Mouse (Mus musculus): ENCODE measurements around the gene Babam1.

Gene Babam1

DNA sequence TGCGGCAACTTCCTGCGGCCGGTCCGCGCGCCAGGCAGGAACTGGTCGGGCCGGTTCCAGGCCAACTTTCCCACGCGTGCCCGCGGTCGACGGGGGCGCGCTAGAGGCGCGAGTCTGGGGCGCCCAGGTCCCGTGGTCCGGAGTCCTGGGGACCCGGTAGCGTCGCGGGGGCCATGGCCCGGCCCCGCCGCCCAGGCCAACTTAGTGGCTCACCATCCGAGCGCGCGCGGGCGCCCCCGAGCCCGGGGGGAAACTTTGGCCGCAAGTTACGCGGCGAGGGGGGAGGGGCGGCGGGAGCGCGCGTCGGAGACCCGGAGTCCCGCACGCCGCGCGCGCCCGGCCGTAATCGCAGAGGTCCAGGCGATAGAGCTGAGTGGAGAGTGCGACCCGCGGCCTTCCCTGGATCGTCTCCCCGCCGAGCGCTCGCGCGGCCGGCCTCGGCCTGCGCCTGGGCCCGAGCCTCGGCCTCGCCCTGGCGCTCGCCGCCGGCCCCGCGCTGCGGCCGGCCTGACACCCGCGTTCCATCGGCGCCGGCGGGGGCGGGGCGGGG lies 15.2 kb upstream of the Babam1 start, which contains the start of gene Nr2f6:
Gene Nr2f6 (minus strand): TSS at position 540 of the 550 bp plus-strand sequence.
- no peak for DNase-seq (ENCODE audit: low read depth, low spot score)

DNA sequence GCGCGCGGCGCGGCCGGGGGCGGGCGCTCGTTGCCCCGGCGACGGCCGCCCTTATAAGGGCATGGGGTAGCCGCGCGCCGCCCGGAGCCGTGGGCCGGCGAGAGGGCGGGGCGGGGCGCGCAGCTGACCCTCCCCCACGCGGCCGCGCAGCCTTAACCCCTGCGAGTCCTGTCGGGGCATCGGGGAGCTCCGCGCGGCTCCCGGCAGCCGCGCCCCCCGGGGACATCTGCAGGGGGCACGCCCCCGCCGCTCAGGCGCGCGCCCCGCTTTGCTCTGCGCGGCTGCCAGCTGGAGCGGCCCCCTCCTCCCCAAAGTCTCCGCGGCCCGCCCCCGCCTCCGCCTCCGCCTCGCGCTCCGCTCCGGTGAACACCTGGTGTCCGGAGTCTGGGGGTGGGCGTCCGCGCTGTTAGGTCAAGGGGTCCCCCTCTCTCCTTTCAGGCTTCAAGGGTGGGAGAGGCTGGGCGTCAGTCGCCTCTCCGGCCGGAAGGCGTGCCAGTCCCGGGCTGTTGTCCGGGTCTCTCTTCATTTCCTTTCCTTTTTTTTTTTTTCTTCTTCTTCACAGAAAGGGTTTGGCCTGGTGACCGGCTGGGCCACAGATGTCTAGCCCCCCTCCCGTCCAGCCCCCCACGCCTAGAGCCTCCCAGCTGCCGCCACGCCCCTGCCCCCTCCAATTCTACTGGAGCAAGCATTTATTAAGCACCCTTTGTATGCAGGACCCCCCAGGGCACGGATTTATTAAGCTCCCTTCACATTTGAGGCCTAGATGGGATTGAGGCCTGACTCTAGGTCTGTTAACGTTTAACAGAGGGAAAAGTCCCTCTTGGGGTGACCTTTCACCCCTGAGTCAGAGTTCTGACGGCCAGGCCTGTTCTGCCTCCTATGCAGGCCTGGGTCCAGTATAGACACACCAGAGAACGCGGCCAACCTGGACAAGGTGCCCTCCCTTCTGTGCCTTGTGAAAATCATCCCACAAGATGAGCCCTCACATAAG lies 14.4 kb upstream of the Babam1 start:
- DNase-seq (ENCODE audit: low read depth, low spot score) = no peak

DNA sequence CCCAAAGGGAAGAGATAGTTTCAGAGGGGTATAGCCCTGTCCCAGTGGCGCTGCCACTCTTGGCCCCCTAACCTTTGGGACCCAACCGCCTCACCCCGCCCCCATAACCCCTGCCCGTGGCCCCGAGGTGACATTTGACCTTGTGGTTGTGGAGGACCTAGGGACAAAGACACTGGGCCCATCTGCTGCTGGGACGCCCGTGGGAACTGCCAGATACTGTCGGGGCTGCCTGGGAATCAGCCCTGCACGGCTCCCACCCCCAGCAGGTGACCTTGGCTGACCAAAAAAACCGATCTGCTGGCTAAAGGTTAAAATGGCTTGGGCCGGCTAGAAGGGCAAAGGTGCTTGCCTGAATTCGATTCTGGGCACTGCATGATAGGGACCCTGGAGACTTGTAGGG lies 13.3 kb upstream of the Babam1 start:
- DNase-seq (ENCODE audit: low read depth, low spot score) = no peak

DNA sequence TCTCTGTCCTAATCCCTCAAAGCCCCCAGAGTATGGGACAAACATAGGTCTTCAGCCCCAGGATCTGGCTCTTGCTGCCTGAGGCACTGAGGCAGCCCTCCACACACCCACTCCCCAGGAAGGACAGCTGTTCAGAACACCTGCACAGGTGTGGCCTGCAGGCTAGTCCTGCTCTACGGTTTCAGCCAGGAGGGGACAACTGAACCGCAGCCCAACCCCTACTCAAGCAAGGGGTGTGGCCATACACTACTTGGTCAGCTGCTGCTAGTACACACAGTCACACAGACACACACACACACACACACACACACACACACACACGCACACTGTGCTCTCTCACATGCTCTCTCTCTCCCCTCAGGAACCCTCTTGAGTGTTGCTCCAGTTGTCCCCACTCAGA lies 12.8 kb upstream of the Babam1 start:
- DNase-seq (ENCODE audit: low read depth, low spot score) = no peak

DNA sequence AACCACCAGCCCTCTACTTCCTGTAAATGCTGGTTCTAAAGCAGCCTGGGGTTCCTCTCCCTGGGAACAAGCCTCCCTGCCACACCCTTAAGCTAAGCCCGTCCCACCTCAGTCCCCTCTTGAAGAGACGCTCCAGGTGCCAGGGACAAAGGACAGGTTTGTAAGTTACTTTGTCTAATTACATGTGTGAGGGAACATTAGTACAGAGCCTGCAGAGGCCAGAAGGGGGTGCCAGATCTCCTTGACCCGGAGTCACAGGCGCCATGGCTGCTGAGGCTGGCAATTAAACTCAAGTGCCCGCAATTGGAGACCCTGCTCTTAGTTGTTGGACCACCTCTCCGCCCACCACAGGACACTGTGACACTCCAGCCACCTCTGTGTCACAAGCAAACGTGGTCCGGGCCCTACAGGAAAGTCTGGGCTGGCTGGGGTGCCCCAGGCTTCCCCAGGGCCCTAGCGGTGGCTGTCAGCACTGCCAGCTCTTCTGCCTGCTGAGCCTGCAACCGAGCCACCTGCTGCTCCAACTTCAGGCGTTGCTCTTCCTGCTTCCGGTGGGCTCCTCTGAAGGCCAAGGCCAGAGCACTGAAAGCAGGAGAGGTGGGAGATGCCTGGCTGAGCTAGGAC lies 11.3 kb upstream of the Babam1 start:
- DNase-seq (ENCODE audit: low read depth, low spot score) = peak; percentile 76

DNA sequence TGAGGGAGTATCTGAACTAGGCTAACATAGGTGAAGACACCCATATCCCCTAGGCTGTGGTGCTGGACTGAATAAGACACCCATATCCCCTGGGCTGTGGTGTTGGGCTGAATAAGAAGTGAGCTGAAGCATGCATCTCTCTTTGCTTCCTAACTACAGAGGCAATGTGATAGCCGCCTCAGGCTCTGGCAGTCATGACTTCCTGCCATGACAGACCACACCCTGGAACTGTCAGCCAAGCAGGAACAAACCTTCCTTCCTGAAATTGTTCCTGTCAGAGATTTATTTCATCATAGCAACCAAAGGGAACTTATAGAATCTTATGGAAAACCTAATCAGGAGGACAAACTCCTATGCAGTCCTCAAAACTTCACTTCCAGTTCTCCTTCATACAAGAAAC lies 8.4 kb upstream of the Babam1 start:
- no peak for DNase-seq (ENCODE audit: low read depth, low spot score)

DNA sequence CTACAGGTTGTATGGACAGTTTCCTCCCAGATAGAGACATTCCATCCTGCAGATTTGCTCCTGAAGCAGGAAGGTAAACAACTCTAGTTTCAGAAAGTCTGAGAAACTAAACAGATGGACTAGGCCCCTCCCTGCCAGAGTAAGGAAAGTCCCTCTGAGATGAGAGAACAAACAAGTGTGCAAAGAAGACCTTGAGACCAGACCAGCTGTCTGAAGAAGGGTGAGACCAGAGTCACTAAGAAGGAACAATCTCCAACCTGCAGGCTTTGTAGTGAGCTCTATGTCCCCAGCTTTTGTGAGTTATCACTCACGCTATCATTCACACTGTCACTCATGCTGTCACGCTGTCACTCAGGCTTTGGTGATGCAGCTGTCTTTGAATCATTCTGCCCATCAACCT lies 5.0 kb upstream of the Babam1 start:
- DNase-seq (ENCODE audit: low read depth, low spot score) = no peak

DNA sequence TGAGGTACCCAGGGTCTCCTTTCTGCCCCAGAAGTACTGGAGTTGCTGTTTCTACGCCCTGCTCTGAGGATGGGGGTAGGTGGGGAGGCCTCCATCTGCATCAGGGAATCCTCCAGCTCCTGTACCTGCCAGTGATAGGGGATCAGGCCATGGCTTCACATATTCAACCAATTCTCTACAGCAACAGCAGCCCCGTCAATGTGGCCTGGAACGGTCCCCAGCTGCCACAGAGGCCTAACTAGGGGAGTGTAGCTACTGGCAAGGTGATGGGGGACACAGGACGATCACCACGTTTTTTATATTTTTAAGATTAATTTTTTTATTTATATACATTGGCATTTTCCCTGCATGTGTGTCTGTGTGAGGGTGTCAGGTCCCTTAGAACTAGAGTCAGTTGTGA lies 4.3 kb upstream of the Babam1 start:
- DNase-seq (ENCODE audit: low read depth, low spot score) = no peak

DNA sequence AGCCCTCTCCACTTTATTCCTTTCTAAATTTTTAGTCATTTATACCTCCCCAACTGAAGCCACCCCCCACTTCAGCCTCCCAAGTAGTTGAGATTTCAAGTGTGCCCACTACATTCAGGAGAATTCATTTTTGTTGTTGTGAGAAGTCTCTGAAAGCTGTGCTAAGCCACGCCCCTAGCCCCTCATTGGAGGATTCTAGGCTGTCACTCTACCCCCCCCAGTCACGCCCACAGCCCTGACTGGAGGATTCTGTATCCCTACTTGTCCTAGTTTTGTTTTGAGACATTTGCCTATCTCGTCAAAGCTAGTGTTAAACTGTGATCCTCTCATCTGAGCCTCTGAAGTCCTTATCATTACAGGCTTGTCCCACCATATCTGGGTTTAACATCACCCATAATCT lies 3.8 kb upstream of the Babam1 start:
- no peak for DNase-seq (ENCODE audit: low read depth, low spot score)

DNA sequence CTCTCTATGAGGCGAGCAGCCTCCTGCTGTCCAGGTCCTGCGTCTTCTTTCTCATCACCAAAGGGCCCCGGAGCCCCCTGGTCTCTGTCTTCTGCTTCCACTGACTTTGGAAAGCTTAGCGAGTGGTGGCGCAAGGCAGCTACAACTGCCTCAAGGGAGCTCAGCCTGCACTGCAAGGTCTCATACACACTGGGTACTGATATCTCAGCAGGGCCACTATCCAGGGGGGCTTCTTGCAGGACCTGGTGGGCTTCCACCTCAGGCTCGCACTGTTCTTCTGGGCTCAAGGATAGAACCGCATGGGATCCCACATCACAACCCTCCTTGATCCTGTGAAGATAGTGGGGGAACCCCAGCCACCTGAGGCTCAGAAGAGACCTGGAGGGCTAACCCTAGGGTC lies 2.2 kb upstream of the Babam1 start:
- no peak for DNase-seq (ENCODE audit: low read depth, low spot score)

DNA sequence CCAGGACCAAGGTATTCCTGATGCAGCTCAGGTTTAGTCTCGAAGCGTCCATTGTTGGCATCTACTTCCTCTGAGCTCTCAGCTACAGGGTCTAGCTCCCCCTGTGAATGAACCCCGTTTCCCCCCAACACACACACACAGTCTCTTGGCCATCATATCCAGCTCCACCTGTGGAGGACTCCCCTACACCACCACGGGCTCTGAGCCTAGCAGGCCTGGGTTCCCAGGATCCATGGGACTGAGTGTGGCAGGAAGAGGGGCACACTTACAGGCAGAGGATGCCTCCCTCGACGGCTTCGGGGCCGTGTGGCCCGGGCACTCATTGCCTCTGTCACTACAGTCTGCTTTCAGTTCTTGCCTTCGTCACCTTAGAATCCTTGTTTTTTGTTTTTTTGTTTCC lies 1.6 kb upstream of the Babam1 start:
- DNase-seq (ENCODE audit: low read depth, low spot score) = no peak

DNA sequence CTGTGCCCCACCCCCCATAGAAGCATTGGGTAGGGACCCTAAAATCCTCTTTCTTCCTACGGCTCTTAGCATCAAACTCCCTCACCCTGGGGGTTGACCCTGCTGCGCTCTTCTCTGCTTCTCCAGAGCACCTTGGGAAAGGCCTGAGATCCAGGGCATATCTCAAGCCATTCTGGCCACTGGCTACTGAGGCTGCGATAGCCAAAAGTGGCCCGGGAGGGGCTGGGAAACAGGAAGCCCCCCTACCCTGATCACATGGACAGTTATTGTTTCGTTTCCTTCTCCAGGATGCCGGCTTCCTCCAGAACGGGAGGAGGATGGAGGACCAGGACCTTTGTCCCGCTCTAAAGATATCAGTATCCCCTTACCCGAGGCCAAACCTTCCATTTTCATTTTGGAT lies 1.0 kb upstream of the Babam1 start, which contains the start of gene Ushbp1:
Gene Ushbp1 (minus strand): TSS at position 174 of the 400 bp plus-strand sequence.
- no peak for DNase-seq (ENCODE audit: low read depth, low spot score)

DNA sequence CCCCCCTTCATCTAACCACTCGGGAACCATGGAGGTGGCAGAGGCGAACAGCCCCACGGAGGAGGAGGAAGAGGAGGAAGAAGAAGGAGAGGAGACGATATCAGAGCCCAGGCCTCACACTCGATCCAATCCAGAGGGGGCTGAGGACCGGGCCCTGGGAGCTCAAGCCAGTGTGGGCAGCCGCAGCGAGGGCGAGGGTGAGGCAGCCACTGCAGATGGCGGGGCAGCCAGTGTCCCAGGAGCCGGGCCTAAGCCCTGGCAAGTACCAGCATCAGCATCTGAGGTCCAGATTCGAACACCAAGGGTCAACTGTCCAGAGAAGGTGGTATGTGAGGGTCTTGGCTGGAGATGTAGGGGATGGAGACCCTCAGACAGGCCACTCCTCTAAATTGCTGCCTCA lies 1.0 kb downstream of the Babam1 start:
- DNase-seq (ENCODE audit: low read depth, low spot score) = no peak

DNA sequence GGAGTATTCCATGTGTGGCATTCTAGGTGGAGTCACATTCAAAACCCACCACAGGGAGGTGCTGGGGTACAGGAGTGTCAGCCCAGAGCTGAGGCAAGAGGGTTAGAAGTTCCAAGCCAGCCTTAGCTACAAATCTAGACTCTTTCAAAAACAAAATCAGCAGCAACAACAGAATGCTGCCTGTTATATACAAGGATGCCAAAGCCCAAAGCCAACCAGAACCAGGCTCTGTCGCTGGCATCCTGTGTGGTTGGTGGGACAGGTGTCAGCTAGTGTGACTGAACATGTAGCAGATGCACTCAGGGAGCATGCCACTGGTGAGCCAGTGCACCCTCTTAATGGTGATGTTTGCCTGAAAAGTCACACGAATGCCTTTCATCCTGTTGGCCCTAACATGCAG lies 4.2 kb downstream of the Babam1 start:
- DNase-seq (ENCODE audit: low read depth, low spot score) = no peak

DNA sequence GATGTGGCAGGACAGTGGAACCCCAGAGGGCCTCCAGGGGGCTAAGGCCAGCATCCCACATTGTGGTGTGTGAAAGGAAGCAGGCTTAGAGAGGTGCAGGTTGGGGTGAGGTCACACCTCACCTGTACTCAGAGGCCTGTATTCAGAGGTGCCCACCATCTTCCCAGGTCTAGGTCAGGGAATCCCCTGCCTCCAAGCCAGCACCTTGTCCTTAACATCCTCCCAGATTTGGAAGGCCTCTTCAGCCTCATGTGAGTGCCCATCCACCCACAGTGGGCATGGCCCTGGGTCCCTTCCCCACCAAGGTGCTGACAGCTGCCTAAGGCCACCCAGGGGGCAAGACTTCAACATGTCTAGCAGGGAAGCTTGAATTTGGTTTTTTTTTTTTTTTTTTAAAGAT lies 4.8 kb downstream of the Babam1 start:
- no peak for DNase-seq (ENCODE audit: low read depth, low spot score)

DNA sequence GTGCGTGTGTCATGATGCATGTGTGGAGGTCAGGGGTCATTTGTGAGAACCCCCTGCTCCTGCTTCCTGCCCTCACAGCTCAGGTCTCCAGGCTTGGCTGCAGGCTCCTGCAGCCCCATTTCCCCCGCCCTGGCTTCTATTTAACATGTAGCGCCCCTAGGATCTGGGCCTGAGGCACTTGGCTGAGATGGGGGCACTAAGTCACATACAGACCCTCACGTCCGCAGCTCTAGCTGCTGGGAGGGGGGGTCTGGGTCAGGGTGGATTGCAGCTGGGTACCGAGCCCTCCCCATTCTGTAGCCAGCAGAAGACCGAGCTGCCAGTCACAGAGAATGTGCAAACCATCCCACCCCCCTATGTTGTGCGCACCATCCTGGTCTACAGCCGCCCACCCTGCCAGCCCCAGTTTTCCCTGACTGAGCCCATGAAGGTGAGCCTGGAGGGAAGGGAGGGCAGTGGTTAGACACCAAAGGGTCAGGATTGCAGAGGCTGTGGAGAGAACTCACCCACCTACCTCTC lies 5.8 kb downstream of the Babam1 start:
- no peak for DNase-seq (ENCODE audit: low read depth, low spot score)

DNA sequence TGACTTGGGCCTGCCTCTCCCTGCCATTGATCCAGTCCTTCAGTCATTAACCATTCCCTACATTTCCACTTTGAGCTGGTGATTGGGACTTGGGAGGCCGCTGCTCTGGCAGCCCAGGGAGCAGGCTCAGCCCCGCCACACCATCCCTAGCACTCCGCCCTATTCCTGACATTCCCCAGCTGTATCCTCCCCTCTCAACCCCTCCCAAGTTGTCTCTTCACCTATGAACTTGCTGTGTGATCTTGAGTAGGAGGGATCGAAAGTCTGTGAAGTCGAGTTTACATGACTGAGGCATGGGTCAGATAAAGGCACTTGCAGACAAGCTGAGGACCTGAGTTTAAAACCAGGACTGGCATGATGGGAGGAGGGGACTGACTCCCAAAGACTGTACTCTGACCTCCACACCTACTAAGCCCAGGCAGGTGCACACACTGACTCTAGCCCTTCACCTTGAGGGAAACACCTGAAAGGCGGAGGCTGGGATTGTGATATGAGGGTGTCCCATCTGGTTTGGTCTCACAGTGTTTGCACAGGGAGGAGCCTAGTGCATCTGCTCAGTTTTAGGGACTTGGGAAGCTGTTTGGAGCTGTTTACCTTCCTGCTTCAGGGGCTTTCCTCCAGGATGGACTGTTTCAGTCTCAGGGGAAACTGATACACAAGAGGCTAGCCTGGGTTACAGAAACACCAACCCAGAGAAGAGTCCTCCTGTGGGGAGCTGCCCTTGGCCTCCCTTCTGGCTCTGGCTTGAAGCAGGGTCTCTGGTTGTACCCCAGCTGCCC lies 6.6 kb downstream of the Babam1 start:
- no peak for DNase-seq (ENCODE audit: low read depth, low spot score)

DNA sequence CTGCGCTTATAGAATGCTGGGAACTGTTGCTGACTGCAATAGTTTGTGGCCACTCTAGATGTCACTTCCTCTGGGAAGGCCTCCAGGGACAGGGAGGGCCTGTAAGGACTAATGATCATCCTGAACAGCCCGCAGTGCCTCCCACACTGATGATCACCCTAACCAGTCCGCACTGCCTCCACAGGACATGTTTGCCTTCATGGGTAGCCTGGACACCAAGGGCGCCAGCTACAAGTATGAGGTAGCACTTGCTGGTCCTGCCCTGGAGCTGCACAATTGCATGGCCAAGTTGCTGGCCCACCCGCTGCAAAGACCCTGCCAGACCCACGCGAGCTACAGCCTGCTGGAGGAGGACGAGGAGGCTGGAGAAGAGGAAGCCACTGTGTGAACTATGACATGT lies 7.3 kb downstream of the Babam1 start:
- no peak for DNase-seq (ENCODE audit: low read depth, low spot score)

DNA sequence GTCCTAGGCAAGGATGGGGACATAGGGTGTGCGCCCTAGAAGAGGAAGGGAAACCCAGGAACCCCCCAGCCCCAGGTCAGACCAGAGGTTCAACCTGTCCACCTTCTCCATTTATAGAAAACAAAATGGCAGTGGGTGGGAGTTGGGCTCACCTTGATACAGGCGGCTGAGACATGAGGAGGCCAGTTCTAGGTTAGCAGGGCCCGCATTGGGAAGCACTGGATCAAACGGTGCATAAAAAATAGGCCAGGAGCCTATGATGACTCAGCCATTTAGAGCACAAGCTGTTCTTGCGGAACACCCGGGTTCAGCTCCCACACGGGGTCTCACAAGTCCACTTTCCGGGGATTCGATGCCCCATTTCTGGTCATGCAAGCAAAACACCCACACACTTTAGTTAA lies 8.3 kb downstream of the Babam1 start:
- no peak for DNase-seq (ENCODE audit: low read depth, low spot score)

DNA sequence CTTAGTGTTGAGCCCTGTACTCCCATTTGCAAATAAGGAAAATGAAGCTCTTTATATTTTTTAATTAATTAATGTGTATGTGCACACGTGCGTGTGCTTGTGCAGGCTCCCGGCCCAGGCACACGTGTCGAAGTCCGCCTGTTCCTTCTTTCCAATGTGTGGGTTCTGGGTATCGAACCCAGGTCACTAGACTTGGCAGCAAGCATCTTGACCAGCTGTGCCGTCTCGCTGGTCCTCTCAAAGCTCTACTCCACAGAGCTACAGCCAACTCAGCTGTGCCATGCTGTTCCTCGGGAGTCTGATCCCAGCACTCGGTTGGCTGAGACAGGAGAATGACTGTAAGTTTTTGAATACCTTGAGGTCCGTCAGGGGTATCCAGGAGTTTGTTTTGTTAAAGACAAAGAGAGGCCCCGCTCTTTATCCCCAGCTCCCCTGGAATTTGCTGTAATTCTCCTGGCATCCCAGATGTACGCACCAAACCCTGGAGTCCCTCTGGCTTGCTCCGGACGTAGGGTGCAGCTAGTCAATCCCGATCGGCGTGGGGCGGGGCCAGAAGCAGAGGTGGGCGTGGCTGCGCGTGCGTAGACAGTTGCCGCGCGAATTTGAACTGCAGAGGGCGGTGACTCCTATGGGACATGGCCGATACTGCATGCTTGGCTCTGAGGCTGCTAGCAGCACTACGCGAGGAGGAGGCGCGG lies 8.9 kb downstream of the Babam1 start, which contains the start of gene Ankle1:
Gene Ankle1 (plus strand): TSS at position 610 of the 698 bp plus-strand sequence.
- DNase-seq (ENCODE audit: low read depth, low spot score) = peak; percentile 96
